Mouse (Mus musculus): ENCODE measurements at regions not wholly inside any gene's neighbourhood (a gene's known extent, or its start where the extent isn't known, plus 50 kb on each side); places are given as distances from the start of the nearest gene placed in this dataset.

DNA sequence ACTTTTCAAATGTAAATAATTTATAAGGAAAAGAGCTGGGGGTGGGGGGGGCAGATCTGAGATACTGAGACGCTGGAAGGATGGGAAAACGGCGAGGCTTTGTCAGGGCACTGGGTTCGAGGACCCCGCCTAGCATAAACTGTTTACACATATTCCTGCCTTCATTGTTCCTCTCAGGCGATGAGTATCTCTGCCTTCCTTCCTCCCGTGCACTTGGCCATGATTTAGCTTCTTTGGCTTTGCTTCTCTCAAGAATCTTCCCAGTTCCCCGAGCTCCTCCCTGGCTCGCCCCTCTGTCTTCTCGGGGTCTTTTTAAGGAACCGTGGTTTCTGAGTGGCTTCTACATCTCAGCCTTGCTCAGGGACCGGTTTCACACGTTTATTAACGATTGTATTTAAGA, 127.3 kb upstream of the Zeb2 start:
- no peak overlapping the region for H3K4me3 ChIP-seq (ENCODE audit: insufficient read depth in 1 of 2, low read depth in 1 of 2, low read length in 2 of 2, poor library complexity in 1 of 2, severe bottlenecking in 1 of 2)
- TF ChIP-seq ZC3H11A (IDR thresholded peaks at IDR 0.05; ENCODE audit: borderline replicate concordance, low read depth, low read length) (no peak), CHD2 (IDR thresholded peaks at IDR 0.05; ENCODE audit: low read depth, low read length) (no peak), HCFC1 (IDR thresholded peaks at IDR 0.05; ENCODE audit: borderline replicate concordance, insufficient read depth, low read length) (no peak), MAFK (IDR thresholded peaks at IDR 0.05; ENCODE audit: insufficient read depth, low read depth, low read length) (no peak), ZNF384 (IDR thresholded peaks at IDR 0.05; ENCODE audit: low read depth, low read length) (no peak)
- H3K36me3 ChIP-seq (ENCODE audit: control insufficient read depth, insufficient read depth, low read length, poor library complexity, severe bottlenecking), result no peaks in the 10 kb centered on the region
- H3K9me3 ChIP-seq (ENCODE audit: control insufficient read depth, insufficient read depth, low read depth, low read length), result no peaks in the 10 kb centered on the region
- no peak overlapping the region for H3K9ac ChIP-seq (ENCODE audit: insufficient read depth, low read depth, low read length, poor library complexity, severe bottlenecking)
- H3K4me1 ChIP-seq (ENCODE audit: control insufficient read depth in 2 of 2, insufficient read depth in 2 of 2, low read length in 2 of 2, poor library complexity in 1 of 2), result no peaks in the 10 kb centered on the region
- in situ Hi-C loops (cut with MboI; ENCODE audit: low sequenced_read_pairs in 2 of 2, unreplicated experiment in 2 of 2), result no loop called here
- no peak for DNase-seq (ENCODE audit: low read depth, low spot score)
- H3K27ac ChIP-seq (ENCODE audit: insufficient read depth, low read depth, low read length, poor library complexity, severe bottlenecking), result no peak overlapping the region

DNA sequence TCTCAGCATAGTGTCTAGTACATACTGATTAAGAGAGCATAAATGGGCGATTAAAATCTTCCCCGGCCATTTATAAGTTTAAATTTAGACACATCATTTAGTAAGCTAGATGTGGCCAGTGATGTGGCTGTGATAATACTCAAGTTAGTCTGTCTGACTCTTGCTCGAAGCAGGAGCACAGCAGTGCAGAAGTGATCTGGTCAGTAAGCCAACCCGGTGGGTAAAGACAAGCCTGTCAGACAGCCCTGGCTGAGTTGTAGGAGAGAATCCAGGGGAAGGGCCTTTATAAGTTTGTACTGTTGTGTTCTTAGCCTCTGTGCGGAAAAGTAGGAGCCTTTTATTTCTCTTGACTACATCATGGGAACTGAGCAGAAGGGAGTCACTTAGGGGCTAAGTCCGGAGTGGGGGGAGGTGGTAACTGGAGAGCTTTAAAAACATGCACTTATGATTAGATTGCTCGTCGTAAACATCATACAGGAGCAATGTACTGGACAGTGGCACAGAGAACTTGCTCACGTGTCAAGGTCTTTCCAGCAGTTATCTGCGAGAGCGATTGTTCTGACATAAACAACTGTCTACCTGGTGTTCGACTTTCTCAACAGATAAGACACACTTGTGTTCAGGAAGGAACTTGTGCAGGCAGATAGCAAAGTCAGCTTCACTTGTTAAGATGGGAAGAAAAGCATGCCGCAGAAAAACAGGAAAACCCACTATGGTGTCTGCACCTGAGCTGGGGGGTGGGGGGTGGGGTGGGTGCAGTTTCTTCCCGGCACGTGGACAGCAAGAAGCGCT, 122.5 kb upstream of the Zeb2 start:
- no peaks in the 10 kb centered on the region for H3K9me3 ChIP-seq (ENCODE audit: control insufficient read depth, insufficient read depth, low read depth, low read length)
- TF ChIP-seq CHD2 (IDR thresholded peaks at IDR 0.05; ENCODE audit: low read depth, low read length) (no peak), ZNF384 (IDR thresholded peaks at IDR 0.05; ENCODE audit: low read depth, low read length) (no peak), ZC3H11A (IDR thresholded peaks at IDR 0.05; ENCODE audit: borderline replicate concordance, low read depth, low read length) (no peak), MAFK (IDR thresholded peaks at IDR 0.05; ENCODE audit: insufficient read depth, low read depth, low read length) (no peak), HCFC1 (IDR thresholded peaks at IDR 0.05; ENCODE audit: borderline replicate concordance, insufficient read depth, low read length) (no peak)
- H3K4me1 ChIP-seq (ENCODE audit: control insufficient read depth in 2 of 2, insufficient read depth in 2 of 2, low read length in 2 of 2, poor library complexity in 1 of 2), result no peaks in the 10 kb centered on the region
- in situ Hi-C loops (cut with MboI; ENCODE audit: low sequenced_read_pairs in 2 of 2, unreplicated experiment in 2 of 2), result no loop called here
- H3K4me3 ChIP-seq (ENCODE audit: insufficient read depth in 1 of 2, low read depth in 1 of 2, low read length in 2 of 2, poor library complexity in 1 of 2, severe bottlenecking in 1 of 2), result no peak overlapping the region
- H3K27ac ChIP-seq (ENCODE audit: insufficient read depth, low read depth, low read length, poor library complexity, severe bottlenecking), result no peak overlapping the region
- H3K9ac ChIP-seq (ENCODE audit: insufficient read depth, low read depth, low read length, poor library complexity, severe bottlenecking), result no peak overlapping the region
- DNase-seq (ENCODE audit: low read depth, low spot score), result no peak
- no peaks in the 10 kb centered on the region for H3K36me3 ChIP-seq (ENCODE audit: control insufficient read depth, insufficient read depth, low read length, poor library complexity, severe bottlenecking)

DNA sequence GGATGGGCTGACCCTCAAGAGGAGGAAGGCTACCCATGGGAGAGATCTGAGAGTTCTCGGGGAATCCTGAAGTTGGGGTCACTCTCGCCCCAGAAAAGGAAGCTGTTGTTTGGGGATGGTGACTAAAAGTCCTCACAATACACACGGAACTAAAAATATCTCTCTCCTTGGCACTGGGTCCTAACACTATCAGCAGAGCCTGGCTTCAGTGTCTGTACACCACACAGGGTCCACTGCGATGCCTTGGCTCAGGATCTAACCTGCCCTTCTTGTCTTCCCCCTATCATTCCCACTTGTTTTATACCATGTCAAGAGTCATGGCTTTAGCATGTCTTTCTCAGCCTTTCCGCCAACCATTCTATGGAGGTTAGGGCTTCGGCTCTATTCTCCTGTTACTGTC, 121.8 kb upstream of the Zeb2 start:
- Histone ChIP-seq H3K36me3 (ENCODE audit: control insufficient read depth, insufficient read depth, low read length, poor library complexity, severe bottlenecking) (no peaks in the 10 kb centered on the region), H3K4me1 (ENCODE audit: control insufficient read depth in 2 of 2, insufficient read depth in 2 of 2, low read length in 2 of 2, poor library complexity in 1 of 2) (no peaks in the 10 kb centered on the region), H3K9me3 (ENCODE audit: control insufficient read depth, insufficient read depth, low read depth, low read length) (no peaks in the 10 kb centered on the region), H3K9ac (ENCODE audit: insufficient read depth, low read depth, low read length, poor library complexity, severe bottlenecking) (no peak overlapping the region), H3K4me3 (ENCODE audit: insufficient read depth in 1 of 2, low read depth in 1 of 2, low read length in 2 of 2, poor library complexity in 1 of 2, severe bottlenecking in 1 of 2) (no peak overlapping the region), H3K27ac (ENCODE audit: insufficient read depth, low read depth, low read length, poor library complexity, severe bottlenecking) (no peak overlapping the region)
- TF ChIP-seq ZC3H11A (IDR thresholded peaks at IDR 0.05; ENCODE audit: borderline replicate concordance, low read depth, low read length), result no peak
- in situ Hi-C loops (cut with MboI; ENCODE audit: low sequenced_read_pairs in 2 of 2, unreplicated experiment in 2 of 2), result no loop called here
- no peak for DNase-seq (ENCODE audit: low read depth, low spot score)

DNA sequence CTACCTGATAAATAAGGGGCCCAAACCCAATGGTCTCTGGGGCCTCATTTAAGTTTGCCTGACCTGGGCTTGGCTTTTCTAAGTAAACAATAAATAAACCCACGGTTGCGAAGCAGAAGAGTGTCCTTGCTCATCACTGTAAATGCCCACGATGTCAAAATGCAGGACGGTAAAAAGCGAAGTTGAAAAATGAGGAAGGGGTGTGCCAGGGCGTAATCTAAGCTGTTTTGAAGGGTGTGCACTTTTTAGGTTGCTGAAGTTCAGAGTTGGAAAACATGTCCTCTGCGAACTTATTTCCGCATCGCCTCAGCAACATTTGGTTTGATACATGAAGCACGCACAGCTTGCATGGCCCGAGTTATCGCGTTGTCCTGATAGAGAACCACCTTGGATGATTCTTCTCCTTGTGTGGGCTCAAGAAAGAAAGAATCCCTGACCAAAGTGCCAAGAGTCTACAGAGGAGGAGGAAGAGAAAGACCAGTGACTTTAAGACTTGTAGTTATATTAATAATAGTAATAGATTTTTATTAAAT, 119.0 kb upstream of the Zeb2 start:
- no peak overlapping the region for H3K9ac ChIP-seq (ENCODE audit: insufficient read depth, low read depth, low read length, poor library complexity, severe bottlenecking)
- DNase-seq (ENCODE audit: low read depth, low spot score), result no peak
- no peak overlapping the region for H3K4me3 ChIP-seq (ENCODE audit: insufficient read depth in 1 of 2, low read depth in 1 of 2, low read length in 2 of 2, poor library complexity in 1 of 2, severe bottlenecking in 1 of 2)
- no peaks in the 10 kb centered on the region for H3K4me1 ChIP-seq (ENCODE audit: control insufficient read depth in 2 of 2, insufficient read depth in 2 of 2, low read length in 2 of 2, poor library complexity in 1 of 2)
- no peak overlapping the region for H3K27ac ChIP-seq (ENCODE audit: insufficient read depth, low read depth, low read length, poor library complexity, severe bottlenecking)
- no peaks in the 10 kb centered on the region for H3K9me3 ChIP-seq (ENCODE audit: control insufficient read depth, insufficient read depth, low read depth, low read length)
- TF ChIP-seq HCFC1 (IDR thresholded peaks at IDR 0.05; ENCODE audit: borderline replicate concordance, insufficient read depth, low read length) (no peak), CHD2 (IDR thresholded peaks at IDR 0.05; ENCODE audit: low read depth, low read length) (no peak), MAFK (IDR thresholded peaks at IDR 0.05; ENCODE audit: insufficient read depth, low read depth, low read length) (no peak), ZNF384 (IDR thresholded peaks at IDR 0.05; ENCODE audit: low read depth, low read length) (no peak)
- in situ Hi-C loops (cut with MboI; ENCODE audit: low sequenced_read_pairs in 2 of 2, unreplicated experiment in 2 of 2), result no loop called here
- no peaks in the 10 kb centered on the region for H3K36me3 ChIP-seq (ENCODE audit: control insufficient read depth, insufficient read depth, low read length, poor library complexity, severe bottlenecking)

DNA sequence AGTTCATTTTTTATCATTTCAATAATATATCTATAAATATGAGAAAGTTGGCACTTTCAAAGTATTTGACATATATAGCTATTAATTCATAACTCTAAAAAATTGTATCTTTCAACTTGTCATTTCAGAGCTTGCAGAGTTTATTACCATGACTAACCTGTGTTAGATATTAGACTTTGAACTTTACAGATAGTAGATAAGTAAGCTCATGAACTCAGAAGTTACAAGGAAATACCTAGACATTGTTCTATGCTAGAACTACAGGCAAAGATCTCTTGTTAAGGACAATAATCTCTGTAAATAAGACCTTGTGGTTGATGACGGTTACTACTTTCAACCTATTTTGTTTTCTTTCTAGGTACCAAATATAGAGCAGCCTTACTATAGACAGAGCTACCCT, 117.0 kb upstream of the Zeb2 start:
- Histone ChIP-seq H3K27ac (ENCODE audit: insufficient read depth, low read depth, low read length, poor library complexity, severe bottlenecking) (no peak overlapping the region), H3K36me3 (ENCODE audit: control insufficient read depth, insufficient read depth, low read length, poor library complexity, severe bottlenecking) (no peaks in the 10 kb centered on the region), H3K9me3 (ENCODE audit: control insufficient read depth, insufficient read depth, low read depth, low read length) (no peaks in the 10 kb centered on the region), H3K4me3 (ENCODE audit: insufficient read depth in 1 of 2, low read depth in 1 of 2, low read length in 2 of 2, poor library complexity in 1 of 2, severe bottlenecking in 1 of 2) (no peak overlapping the region), H3K4me1 (ENCODE audit: control insufficient read depth in 2 of 2, insufficient read depth in 2 of 2, low read length in 2 of 2, poor library complexity in 1 of 2) (no peaks in the 10 kb centered on the region), H3K9ac (ENCODE audit: insufficient read depth, low read depth, low read length, poor library complexity, severe bottlenecking) (no peak overlapping the region)
- TF ChIP-seq CHD2 (IDR thresholded peaks at IDR 0.05; ENCODE audit: low read depth, low read length) (no peak), ZNF384 (IDR thresholded peaks at IDR 0.05; ENCODE audit: low read depth, low read length) (no peak), HCFC1 (IDR thresholded peaks at IDR 0.05; ENCODE audit: borderline replicate concordance, insufficient read depth, low read length) (no peak), ZC3H11A (IDR thresholded peaks at IDR 0.05; ENCODE audit: borderline replicate concordance, low read depth, low read length) (no peak), MAFK (IDR thresholded peaks at IDR 0.05; ENCODE audit: insufficient read depth, low read depth, low read length) (no peak)
- DNase-seq (ENCODE audit: low read depth, low spot score), result no peak
- in situ Hi-C loops (cut with MboI; ENCODE audit: low sequenced_read_pairs in 2 of 2, unreplicated experiment in 2 of 2), result no loop called here

Data from ES-E14 (cell line).